Mouse (Mus musculus): ENCODE data around the gene Grik3.
A peak's percentile ranks its signal among the peaks of the same experiment; 100 is the strongest.

Grik3 gene

GRCm38 (mm10) chr4:125492122-125492505 lies 1.6 kb downstream of the Grik3 start:
- no peak for DNase-seq

GRCm38 (mm10) chr4:125492706-125493105 lies 2.2 kb downstream of the Grik3 start:
- no peak for DNase-seq

GRCm38 (mm10) chr4:125493124-125493523 lies 2.6 kb downstream of the Grik3 start:
- no peak for DNase-seq

GRCm38 (mm10) chr4:125495477-125495876 lies 5.0 kb downstream of the Grik3 start:
- DNase-seq: no peak

- DNase-seq: no peak
Measured at GRCm38 (mm10) chr4:125497001-125497400, 6.5 kb downstream of the Grik3 start.

GRCm38 (mm10) chr4:125497471-125497870 lies 7.0 kb downstream of the Grik3 start:
- DNase-seq: no peak

GRCm38 (mm10) chr4:125498866-125499265 lies 8.4 kb downstream of the Grik3 start:
- DNase-seq: no peak

- peak; percentile 5 for DNase-seq
Measured at GRCm38 (mm10) chr4:125502861-125503260, 12.4 kb downstream of the Grik3 start.

- no peak for DNase-seq
Measured at GRCm38 (mm10) chr4:125512434-125512833, 21.9 kb downstream of the Grik3 start.

GRCm38 (mm10) chr4:125515646-125516045 lies 25.1 kb downstream of the Grik3 start:
- DNase-seq: no peak

- DNase-seq: no peak
Measured at GRCm38 (mm10) chr4:125516612-125517011, 26.1 kb downstream of the Grik3 start.

- DNase-seq: no peak
Measured at GRCm38 (mm10) chr4:125518861-125519260, 28.4 kb downstream of the Grik3 start.

- DNase-seq: no peak
Measured at GRCm38 (mm10) chr4:125522931-125523330, 32.4 kb downstream of the Grik3 start.

GRCm38 (mm10) chr4:125525266-125525665 lies 34.8 kb downstream of the Grik3 start:
- no peak for DNase-seq

- DNase-seq: no peak
Measured at GRCm38 (mm10) chr4:125526425-125526824, 35.9 kb downstream of the Grik3 start.

GRCm38 (mm10) chr4:125533965-125534364 lies 43.5 kb downstream of the Grik3 start:
- no peak for DNase-seq

GRCm38 (mm10) chr4:125534449-125534848 lies 43.9 kb downstream of the Grik3 start:
- no peak for DNase-seq

- no peak for DNase-seq
Measured at GRCm38 (mm10) chr4:125534991-125535401, 44.5 kb downstream of the Grik3 start.

GRCm38 (mm10) chr4:125535465-125535864 lies 45.0 kb downstream of the Grik3 start:
- DNase-seq: no peak

GRCm38 (mm10) chr4:125535977-125536376 lies 45.5 kb downstream of the Grik3 start:
- no peak for DNase-seq

GRCm38 (mm10) chr4:125538301-125538965 lies 47.9 kb downstream of the Grik3 start:
- no peak for DNase-seq

GRCm38 (mm10) chr4:125539617-125540016 lies 49.1 kb downstream of the Grik3 start:
- no peak for DNase-seq

GRCm38 (mm10) chr4:125543171-125543570 lies 52.7 kb downstream of the Grik3 start:
- no peak for DNase-seq

- DNase-seq: no peak
Measured at GRCm38 (mm10) chr4:125544947-125545767, 54.7 kb downstream of the Grik3 start.
